14 mouse cellular contexts compared by ENCODE assay signal in genomic region chr6:38669580-38669979, GRCm38 (mm10). TPM values are rescaled to one million over a fixed set of nuclear protein-coding genes. Genes with fewer than 3 reads are reported as not detected.
DNase-seq lines count a peak whose midpoint lies in the region; ATAC-seq and TF ChIP-seq lines count a peak whose summit lies in the region.
"Had no signal": no experiment of that assay in that cellular context is flagged by ENCODE, and none has a peak within 500 bp of the region (broad histone marks: within the 10 kb centered on the region; RNA-seq: fewer than 3 reads in every experiment).

No protein-coding gene starts in this region.

- no peak overlapping the region for H3K4me3 ChIP-seq in liver, postnatal 0 days (ENCODE audit: low read depth, low read length)
- H3K4me3 ChIP-seq in liver, embryonic 11.5 days (ENCODE audit: low read depth, low read length) = no peak overlapping the region
- no peak overlapping the region for H3K4me3 ChIP-seq in limb, embryonic 10.5 days
- no peak overlapping the region for H3K4me3 ChIP-seq in midbrain, embryonic 14.5 days (replicated peaks; ENCODE audit: low read depth, low read length)
- H3K4me3 ChIP-seq: forebrain, embryonic 10.5 days; left cerebral cortex, adult 2 months; liver, embryonic 15.5 days had no signal

- H3K36me3 ChIP-seq in liver, postnatal 0 days (replicated peaks; ENCODE audit: insufficient read depth, low read length) = no peaks in the 10 kb centered on the region
- no peaks in the 10 kb centered on the region for H3K36me3 ChIP-seq in liver, embryonic 11.5 days (ENCODE audit: control insufficient read depth, insufficient read depth, low read length)
- H3K36me3 ChIP-seq in limb, embryonic 10.5 days = no peaks in the 10 kb centered on the region
- H3K36me3 ChIP-seq in midbrain, embryonic 14.5 days (ENCODE audit: control insufficient read depth, insufficient read depth, low read length) = no peaks in the 10 kb centered on the region
- H3K36me3 ChIP-seq: forebrain, embryonic 10.5 days; liver, embryonic 15.5 days had no signal

- peaks cover 2% of the 10 kb centered on the region; the same call in 1 of the 2 replicates for H3K4me1 ChIP-seq in liver, postnatal 0 days (ENCODE audit: insufficient read depth)
- H3K4me1 ChIP-seq in liver, embryonic 11.5 days (replicated peaks; ENCODE audit: control insufficient read depth, insufficient read depth, low read length) = peaks cover 8% of the 10 kb centered on the region
- H3K4me1 ChIP-seq in limb, embryonic 10.5 days = no peaks in the 10 kb centered on the region
- no peaks in the 10 kb centered on the region for H3K4me1 ChIP-seq in midbrain, embryonic 14.5 days (ENCODE audit: control insufficient read depth, insufficient read depth, low read length)

- H3K9ac ChIP-seq in liver, postnatal 0 days (replicated peaks) = no peak overlapping the region
- no peak overlapping the region for H3K9ac ChIP-seq in liver, embryonic 11.5 days (ENCODE audit: low read depth, low read length)
- no peak overlapping the region for H3K9ac ChIP-seq in midbrain, embryonic 14.5 days (replicated peaks; ENCODE audit: low read length)
- H3K9ac ChIP-seq: liver, embryonic 15.5 days had no signal

- no peak overlapping the region for H3K4me2 ChIP-seq in liver, postnatal 0 days (ENCODE audit: low read depth, low read length)
- H3K4me2 ChIP-seq in liver, embryonic 11.5 days = no peak overlapping the region
- no peak overlapping the region for H3K4me2 ChIP-seq in midbrain, embryonic 14.5 days (ENCODE audit: low read length)
- H3K4me2 ChIP-seq: liver, embryonic 15.5 days had no signal

- WGBS in liver, postnatal 0 days (ENCODE audit: insufficient replicate concordance) = 57% methylated on average over 6 of the region's 6 CpGs
- 51% methylated on average over 6 of the region's 6 CpGs for WGBS in liver, embryonic 11.5 days
- 61% methylated on average over 6 of the region's 6 CpGs for WGBS in limb, embryonic 10.5 days
- whole genome bisulfite sequencing in midbrain, embryonic 14.5 days = 74% methylated on average over 6 of the region's 6 CpGs

- TF ChIP-seq CTCF in liver, postnatal 0 days (IDR thresholded peaks at IDR 0.05; ENCODE audit: low read depth) = peak; percentile 52

- TF ChIP-seq EP300 in liver, postnatal 0 days (IDR thresholded peaks at IDR 0.05; ENCODE audit: low read depth) = no peak

- ATAC-seq in liver, postnatal 0 days = no peak
- no peak for ATAC-seq in liver, embryonic 11.5 days (replicated peaks; ENCODE audit: low FRiP score)
- no peak for ATAC-seq in midbrain, embryonic 14.5 days (ENCODE audit: low FRiP score, low TSS enrichment)

- H3K27ac ChIP-seq in liver, postnatal 0 days (ENCODE audit: low read depth) = no peak overlapping the region
- H3K27ac ChIP-seq in liver, embryonic 11.5 days (ENCODE audit: low read depth, low read length) = no peak overlapping the region
- no peak overlapping the region for H3K27ac ChIP-seq in limb, embryonic 10.5 days
- H3K27ac ChIP-seq in midbrain, embryonic 14.5 days (replicated peaks; ENCODE audit: low read depth, low read length) = no peak overlapping the region
- H3K27ac ChIP-seq: forebrain, embryonic 10.5 days; left cerebral cortex, adult 2 months; liver, embryonic 15.5 days had no signal

- no peaks in the 10 kb centered on the region for H3K9me3 ChIP-seq in liver, postnatal 0 days (ENCODE audit: low read length)
- H3K9me3 ChIP-seq in liver, embryonic 11.5 days (ENCODE audit: control insufficient read depth, low read length) = no peaks in the 10 kb centered on the region
- H3K9me3 ChIP-seq in limb, embryonic 10.5 days (replicated peaks) = no peaks in the 10 kb centered on the region
- no peaks in the 10 kb centered on the region for H3K9me3 ChIP-seq in midbrain, embryonic 14.5 days (ENCODE audit: control insufficient read depth, low read length)
- H3K9me3 ChIP-seq: forebrain, embryonic 10.5 days; liver, embryonic 15.5 days had no signal

- DNase-seq in liver, postnatal 0 days = no peak
- DNase-seq in liver, embryonic 11.5 days (ENCODE audit: low spot score) = no peak
- DNase-seq in CD4-positive helper T cell, adult 2 months (ENCODE audit: low read depth, low spot score) = peak; percentile 39
- peak; percentile 55 for DNase-seq in R1 (ENCODE audit: low read depth, low spot score)
- DNase-seq in limb, embryonic 10.5 days (ENCODE audit: low spot score) = peak; percentile 30
- DNase-seq in midbrain, embryonic 14.5 days = no peak
- DNase-seq in cerebellum, adult 18-20 months = no peak
- DNase-seq in layer of hippocampus, adult 9-11 months = no peak
- DNase-seq: gastrocnemius, postnatal 10 days; heart, postnatal 14 days; kidney, adult 11 months had no signal

- H3K27me3 ChIP-seq in liver, postnatal 0 days (ENCODE audit: insufficient read depth, low read length) = peaks cover 12% of the 10 kb centered on the region; the same call in 1 of the 2 replicates
- H3K27me3 ChIP-seq in liver, embryonic 11.5 days (replicated peaks; ENCODE audit: control insufficient read depth, insufficient read depth, low read length) = peaks cover 20% of the 10 kb centered on the region
- H3K27me3 ChIP-seq in limb, embryonic 10.5 days (ENCODE audit: low read depth, poor library complexity, severe bottlenecking) = peaks cover 23% of the 10 kb centered on the region
- no peaks in the 10 kb centered on the region for H3K27me3 ChIP-seq in midbrain, embryonic 14.5 days (ENCODE audit: control insufficient read depth, insufficient read depth, low read length)

RNA-seq across cellular contexts. Expression of gene Clec2l, which starts 6.7 kb away (rescaled TPM):
- polyA plus RNA-seq in liver, postnatal 0 days (2015; fragmentation: Nextera tagmentation; extraction: Ambion mirVana) = not detected in 2 replicates
- 0.29 and 0.43 TPM in 2 replicates for polyA plus RNA-seq in liver, embryonic 11.5 days (2014; fragmentation: Nextera tagmentation; extraction: Ambion mirVana)
- 0.35 and 0.40 TPM in 2 replicates for polyA plus RNA-seq in limb, embryonic 10.5 days (2016; fragmentation: Nextera tagmentation; extraction: Ambion mirVana)
- 12.9 and 25.5 TPM in 2 replicates for polyA plus RNA-seq in midbrain, embryonic 14.5 days (2014; fragmentation: Nextera tagmentation; extraction: Ambion mirVana)

RNA-seq across cellular contexts. Expression of gene Klrg2, which starts 32.5 kb away (rescaled TPM):
- not detected in 2 replicates for polyA plus RNA-seq in liver, postnatal 0 days (2015; fragmentation: Nextera tagmentation; extraction: Ambion mirVana)
- 0.05 and 0.12 TPM in 2 replicates for polyA plus RNA-seq in liver, embryonic 11.5 days (2014; fragmentation: Nextera tagmentation; extraction: Ambion mirVana)
- 0.06 and 0.11 TPM in 2 replicates for polyA plus RNA-seq in limb, embryonic 10.5 days (2016; fragmentation: Nextera tagmentation; extraction: Ambion mirVana)
- 0.12 and 0.18 TPM in 2 replicates for polyA plus RNA-seq in midbrain, embryonic 14.5 days (2014; fragmentation: Nextera tagmentation; extraction: Ambion mirVana)

Comparison
In these comparisons a context has a peak if more than half of its experiments do, and no peak if none do; other contexts are left out.
1. DNase-seq: peak in CD4-positive helper T cell, adult 2 months (single experiment), R1 (single experiment) and limb, embryonic 10.5 days (single experiment); none in liver, postnatal 0 days (single experiment), liver, embryonic 11.5 days (single experiment), midbrain, embryonic 14.5 days (single experiment), cerebellum, adult 18-20 months (0 of 2) and layer of hippocampus, adult 9-11 months (single experiment).